Mouse (Mus musculus) ES-E14 (cell line): ENCODE results near the gene Tulp2. TPM values are rescaled to one million over a fixed set of nuclear protein-coding genes. Genes with fewer than 3 reads are reported as not detected.

ENCODE experiments used
- DNase-seq: peaks from one replicate; pipeline ENCODE4 v3.0.0-alpha.2; 2013; ENCODE audit warnings: low read depth, low spot score
- H3K27ac ChIP-seq: 2 replicates; pipeline ENCODE4 v1.5.1; 2012; ENCODE audit warnings: low read depth, mild to moderate bottlenecking, low read length, moderate library complexity, mixed read lengths; ENCODE audit not compliant: poor library complexity, insufficient read depth, severe bottlenecking
- H3K36me3 ChIP-seq: 2 replicates; pipeline ENCODE4 v1.6.1; 2012; ENCODE audit warnings: mild to moderate bottlenecking, low read length, moderate library complexity, mixed read lengths; ENCODE audit not compliant: control insufficient read depth, poor library complexity, insufficient read depth, severe bottlenecking
- H3K4me1 ChIP-seq, 2 experiments: fragments of 150-350 bp in 1 of 2; sonication (generic) in 1 of 2; 2 replicates each; pipeline ENCODE4 v1.6.1; 2012; ENCODE audit warnings: low read length in 2 of 2, mild to moderate bottlenecking in 1 of 2, mixed read lengths in 1 of 2; ENCODE audit not compliant: control insufficient read depth in 2 of 2, insufficient read depth in 2 of 2, poor library complexity in 1 of 2
- H3K4me3 ChIP-seq, 2 experiments: fragments of 150-350 bp in 1 of 2; sonication (generic) in 1 of 2; 2 replicates each; pipeline ENCODE4 v1.5.1; 2012; ENCODE audit warnings: low read length in 2 of 2, low read depth in 1 of 2, mild to moderate bottlenecking in 1 of 2, mixed read lengths in 1 of 2; ENCODE audit not compliant: insufficient read depth in 1 of 2, poor library complexity in 1 of 2, severe bottlenecking in 1 of 2
- H3K9ac ChIP-seq: 2 replicates; pipeline ENCODE4 v1.6.1; 2012; ENCODE audit warnings: low read depth, mild to moderate bottlenecking, low read length, mixed read lengths; ENCODE audit not compliant: poor library complexity, insufficient read depth, severe bottlenecking
- H3K9me3 ChIP-seq: fragments of 150-350 bp; sonication (generic); 2 replicates; pipeline ENCODE4 v1.6.1; 2012; ENCODE audit warnings: low read depth, mild to moderate bottlenecking, low read length; ENCODE audit not compliant: control insufficient read depth, insufficient read depth
- CHD2 ChIP-seq: IDR thresholded peaks from 2 replicates; pipeline ENCODE4 v1.6.1; 2014; ENCODE audit warnings: mild to moderate bottlenecking, low read depth, low read length, inconsistent platforms
- HCFC1 ChIP-seq: IDR thresholded peaks from 2 replicates; pipeline ENCODE4 v1.6.1; 2012; ENCODE audit warnings: low read length, inconsistent platforms, borderline replicate concordance; ENCODE audit not compliant: insufficient read depth
- MAFK ChIP-seq: IDR thresholded peaks from 2 replicates; pipeline ENCODE4 v1.6.1; 2014; ENCODE audit warnings: mild to moderate bottlenecking, low read depth, low read length, inconsistent platforms; ENCODE audit not compliant: insufficient read depth
- ZC3H11A ChIP-seq: IDR thresholded peaks from 2 replicates; pipeline ENCODE4 v1.6.1; 2012; ENCODE audit warnings: low read depth, mild to moderate bottlenecking, inconsistent platforms, low read length, borderline replicate concordance
- ZNF384 ChIP-seq: IDR thresholded peaks from 2 replicates; pipeline ENCODE4 v1.6.1; 2012; ENCODE audit warnings: low read depth, low read length, inconsistent platforms
- in situ Hi-C, 2 experiments: fragments of 600-800 bp; cut with MboI; formaldehyde crosslinking; loops; one replicate each; pipeline ENCODE4 v1.15.1; 2025; ENCODE audit warnings: low sequenced_read_pairs in 2 of 2, inconsistent platforms in 1 of 2; ENCODE audit not compliant: unreplicated experiment in 2 of 2
- total RNA-seq: library from RNA; depleted of rRNA; stranded (reverse); fragments of 300-350 nt; gene quantifications from 2 replicates; pipeline ENCODE4 v1.2.3, GENCODE M21; 2012

The Tulp2 gene
- total RNA-seq, 1 experiment, result 2.6 TPM

DNA sequence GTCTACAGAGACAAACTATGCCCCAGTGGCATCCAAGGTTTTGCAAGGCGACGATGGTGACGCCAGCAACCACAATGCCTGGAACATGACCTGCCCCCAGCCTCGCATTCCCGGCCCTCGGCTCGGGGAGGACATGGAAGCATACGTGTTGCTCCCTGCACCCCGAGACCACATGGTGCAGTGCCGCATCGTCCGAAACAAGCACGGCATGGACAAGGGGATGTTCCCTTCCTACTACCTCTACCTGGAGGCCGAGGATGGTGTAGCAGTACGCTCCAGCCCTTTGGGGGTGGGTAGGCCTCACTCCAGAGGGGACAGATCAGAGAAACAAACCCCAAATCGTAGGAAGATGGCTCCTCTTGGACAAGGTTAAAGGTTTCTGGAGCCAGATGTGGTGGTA lies 36.9 kb downstream of the Tulp2 start:
- Histone ChIP-seq H3K9ac (peak overlapping the region; percentile 34; the same call in 1 of the 2 replicates), H3K9me3 (no peaks in the 10 kb centered on the region), H3K4me1 (peaks cover 4 to 38% of the 10 kb centered on the region in 2 experiments; a peak in 3 of 4 replicates), H3K36me3 (peaks cover 10% of the 10 kb centered on the region), H3K4me3 (peak overlapping the region in 1 of 2 experiments; percentile 24; a peak in 1 of 4 replicates), H3K27ac (no peak overlapping the region)
- DNase-seq, result no peak
- in situ Hi-C loops, result no loop called here
- no peak for TF ChIP-seq ZNF384
- no peak for TF ChIP-seq CHD2
- TF ChIP-seq HCFC1, result no peak
- no peak for TF ChIP-seq MAFK
- no peak for TF ChIP-seq ZC3H11A

DNA sequence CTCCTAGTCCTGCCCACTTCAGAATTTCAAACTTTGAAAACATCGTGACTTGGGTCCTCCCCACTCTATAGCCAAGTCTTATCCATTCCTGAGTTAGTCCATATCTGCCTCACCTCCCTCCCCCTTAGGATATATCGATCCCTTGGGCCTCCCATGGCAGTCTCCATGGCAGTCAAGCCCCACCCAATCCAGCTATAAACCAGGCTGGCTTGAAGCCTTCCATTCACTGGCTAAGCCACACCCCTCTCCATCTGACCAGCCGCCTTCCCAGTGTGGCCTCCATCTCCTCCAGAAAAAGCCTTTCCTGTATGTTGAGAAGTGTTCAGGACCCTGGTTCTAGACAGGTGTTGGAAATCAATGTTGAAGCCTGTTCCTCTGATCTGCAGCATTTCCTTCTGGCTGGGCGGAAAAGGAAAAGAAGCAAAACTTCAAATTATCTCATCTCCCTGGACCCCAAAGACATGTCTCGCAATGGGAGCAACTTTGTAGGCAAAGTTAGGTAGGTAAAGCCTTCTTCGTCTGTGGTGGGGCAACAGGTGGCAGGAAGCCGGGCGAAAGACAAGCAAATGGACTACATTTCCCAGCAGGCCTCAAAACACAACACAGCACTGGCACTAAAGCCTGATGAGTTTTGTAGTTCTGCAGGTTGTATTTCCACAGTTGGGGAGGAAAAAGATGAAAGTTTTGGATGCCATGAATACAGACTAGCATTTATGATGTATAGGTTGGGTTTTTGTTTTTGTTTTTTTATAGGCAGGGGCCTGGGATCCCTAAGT lies 37.9 kb downstream of the Tulp2 start:
- Histone ChIP-seq H3K36me3 (peaks cover 16% of the 10 kb centered on the region), H3K9ac (no peak overlapping the region), H3K9me3 (no peaks in the 10 kb centered on the region), H3K4me3 (no peak overlapping the region), H3K4me1 (peaks cover 5 to 35% of the 10 kb centered on the region in 2 experiments; a peak in 3 of 4 replicates), H3K27ac (peak overlapping the region; percentile 35; the same call in 1 of the 2 replicates)
- TF ChIP-seq HCFC1 (peak; percentile 86), ZC3H11A (no peak), ZNF384 (no peak), CHD2 (no peak)
- in situ Hi-C loops, result no loop called here
- no peak for DNase-seq

DNA sequence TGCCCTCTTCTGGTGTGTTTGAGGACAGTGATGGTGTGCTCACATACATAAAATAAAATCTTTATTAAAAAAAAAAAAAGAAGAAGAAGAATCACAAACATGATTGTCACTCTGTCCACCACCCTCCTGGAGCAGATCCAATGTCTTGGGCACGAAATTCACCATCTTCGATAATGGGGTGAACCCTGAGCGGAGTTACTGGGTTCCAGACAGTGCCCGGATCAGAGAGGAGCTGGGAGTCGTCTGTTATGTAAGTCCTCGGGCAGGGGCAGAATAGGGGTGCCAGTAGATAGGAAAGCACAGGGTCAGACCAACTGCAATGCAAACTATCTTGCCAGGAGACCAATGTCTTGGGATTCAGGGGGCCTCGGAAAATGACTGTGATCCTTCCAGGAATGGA lies 38.9 kb downstream of the Tulp2 start:
- Histone ChIP-seq H3K27ac (no peak overlapping the region), H3K9ac (no peak overlapping the region), H3K9me3 (no peaks in the 10 kb centered on the region), H3K4me1 (peaks cover 2 to 35% of the 10 kb centered on the region in 2 experiments; a peak in 3 of 4 replicates), H3K36me3 (peaks cover 20% of the 10 kb centered on the region), H3K4me3 (no peak overlapping the region)
- TF ChIP-seq ZC3H11A (no peak), HCFC1 (no peak), CHD2 (no peak), MAFK (no peak), ZNF384 (no peak)
- in situ Hi-C loops, result no loop called here
- DNase-seq, result no peak

DNA sequence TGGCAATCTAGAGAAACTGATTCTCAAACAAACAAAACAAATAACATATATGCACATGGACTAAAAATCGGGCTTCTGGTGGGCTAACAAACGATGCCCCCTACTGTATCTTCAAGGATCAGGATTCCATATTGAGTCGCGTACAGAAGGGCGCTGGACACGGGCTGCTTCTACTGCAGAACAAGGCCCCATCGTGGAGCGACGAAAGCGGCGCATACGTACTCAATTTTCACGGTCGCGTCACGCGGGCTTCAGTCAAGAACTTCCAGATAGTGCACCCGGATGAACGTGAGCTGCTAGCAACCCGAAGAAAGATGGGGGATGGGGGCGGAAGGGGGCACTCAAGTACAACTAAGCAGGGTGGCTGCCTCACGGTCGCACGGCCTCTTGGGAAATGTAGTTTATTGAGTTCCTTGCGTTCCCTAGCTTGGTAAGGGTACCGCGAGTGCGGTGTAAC lies 40.1 kb downstream of the Tulp2 start:
- Histone ChIP-seq H3K36me3 (peaks cover 20% of the 10 kb centered on the region), H3K4me3 (peak overlapping the region; percentile 69 to 82), H3K4me1 (peaks cover 2 to 29% of the 10 kb centered on the region in 2 experiments; a peak in 2 of 4 replicates), H3K9ac (peak overlapping the region; percentile 79), H3K27ac (no peak overlapping the region; the same call in 1 of the 2 replicates), H3K9me3 (no peaks in the 10 kb centered on the region)
- in situ Hi-C loops, result no loop called here
- DNase-seq, result no peak
- TF ChIP-seq ZC3H11A (no peak), CHD2 (peak; percentile 70; the same call in 1 of the 2 replicates), HCFC1 (peak; percentile 94), MAFK (no peak)
